Mouse (Mus musculus) liver, embryonic 16.5 days (tissue): ENCODE data around the gene Rab6a. TPM values are rescaled to one million over a fixed set of nuclear protein-coding genes. Genes with fewer than 3 reads are reported as not detected.

Experiments
- ATAC-seq: fragments of 200-750 bp; cut with Nextera tagmentation; 2 replicates; pipeline ENCODE4 v1.8.0; 2017; ENCODE audit warnings: low read depth, mild to moderate bottlenecking, moderate number of reproducible peaks, moderate library complexity
- H3K27ac ChIP-seq: fragments of 300-500 bp; sonication (generic); 2 replicates; pipeline ENCODE4 v1.5.1; 2014; ENCODE audit warnings: mild to moderate bottlenecking, low read length
- H3K27me3 ChIP-seq: fragments of 300-500 bp; sonication (generic); 2 replicates; pipeline ENCODE4 v1.6.1; 2014; ENCODE audit warnings: low read depth, low read length, mixed read lengths; ENCODE audit not compliant: control insufficient read depth, insufficient read depth
- H3K36me3 ChIP-seq: fragments of 300-500 bp; sonication (generic); 2 replicates; pipeline ENCODE4 v1.6.1; 2014; ENCODE audit warnings: mild to moderate bottlenecking; ENCODE audit not compliant: control insufficient read depth, insufficient read depth
- H3K4me1 ChIP-seq: fragments of 300-500 bp; sonication (generic); 2 replicates; pipeline ENCODE4 v1.6.1; 2014; ENCODE audit warnings: low read depth, low read length, mixed read lengths; ENCODE audit not compliant: control insufficient read depth
- H3K4me2 ChIP-seq: fragments of 300-500 bp; sonication (generic); 2 replicates; pipeline ENCODE4 v1.6.1; 2014; ENCODE audit warnings: low read depth, low read length, mixed read lengths
- H3K4me3 ChIP-seq: fragments of 300-500 bp; sonication (generic); 2 replicates; pipeline ENCODE4 v1.5.1; 2014; ENCODE audit warnings: low read depth, mild to moderate bottlenecking, low read length
- H3K9ac ChIP-seq: fragments of 300-500 bp; sonication (generic); 2 replicates; pipeline ENCODE4 v1.6.1; 2014; ENCODE audit warnings: low read depth, low read length
- H3K9me3 ChIP-seq: fragments of 300-500 bp; sonication (generic); replicated peaks from 2 replicates; pipeline ENCODE4 v1.6.1; 2016; ENCODE audit warnings: low read length; ENCODE audit not compliant: control insufficient read depth
- WGBS: fragments of 180-500 bp; shearing (Covaris S2); extraction: QIAGEN DNeasy Blood & Tissue Kit; methylation state at CpG from one replicate; pipeline ENCODE4 v1.1.7; 2014; ENCODE audit not compliant: insufficient replicate concordance; 5-methylcytosine and 5-hydroxymethylcytosine counted together
- polyA plus RNA-seq: library from polyadenylated mRNA; unstranded; fragments of >200 nt; fragmentation: Nextera tagmentation; extraction: Ambion mirVana; gene quantifications from 2 replicates; pipeline ENCODE4 v1.2.1, GENCODE M21; 2015

The Rab6a gene
- polyA plus RNA-seq, 1 experiment from 2014 or later, result 30.8 TPM

GRCm38 (mm10) chr7:100578794-100579193, 28.4 kb upstream of the Rab6a start:
- no peak for ATAC-seq
- Histone ChIP-seq H3K36me3 (no peaks in the 10 kb centered on the region), H3K27me3 (no peaks in the 10 kb centered on the region), H3K9ac (no peak overlapping the region), H3K4me2 (no peak overlapping the region), H3K4me3 (no peak overlapping the region), H3K4me1 (peaks cover 19% of the 10 kb centered on the region), H3K27ac (no peak overlapping the region), H3K9me3 (no peaks in the 10 kb centered on the region)
- WGBS, result 75% methylated on average over 2 of the region's 2 CpGs

GRCm38 (mm10) chr7:100582235-100582634, 25.0 kb upstream of the Rab6a start:
- 33% methylated on average over 7 of the region's 7 CpGs for WGBS
- Histone ChIP-seq H3K9me3 (no peaks in the 10 kb centered on the region), H3K27me3 (no peaks in the 10 kb centered on the region), H3K4me2 (peak overlapping the region; percentile 82), H3K36me3 (no peaks in the 10 kb centered on the region), H3K4me1 (peaks cover 17% of the 10 kb centered on the region), H3K27ac (no peak overlapping the region), H3K4me3 (peak overlapping the region; percentile 73), H3K9ac (peak overlapping the region; percentile 81)
- ATAC-seq, result no peak

GRCm38 (mm10) chr7:100582727-100583236, 24.4 kb upstream of the Rab6a start:
- ATAC-seq, result peak; percentile 95
- H3K27ac ChIP-seq, result peak overlapping the region; percentile 74
- no peaks in the 10 kb centered on the region for H3K27me3 ChIP-seq
- no peaks in the 10 kb centered on the region for H3K9me3 ChIP-seq
- peak overlapping the region; percentile 81 for H3K9ac ChIP-seq
- H3K4me2 ChIP-seq, result peak overlapping the region; percentile 82
- WGBS, result under 1% methylated on average over 31 of the region's 31 CpGs
- peaks cover 17% of the 10 kb centered on the region for H3K4me1 ChIP-seq
- no peaks in the 10 kb centered on the region for H3K36me3 ChIP-seq
- peak overlapping the region; percentile 73 for H3K4me3 ChIP-seq

- ATAC-seq, result no peak
- no peaks in the 10 kb centered on the region for H3K27me3 ChIP-seq
- H3K36me3 ChIP-seq, result no peaks in the 10 kb centered on the region
- H3K4me2 ChIP-seq, result no peak overlapping the region
- no peak overlapping the region for H3K9ac ChIP-seq
- H3K27ac ChIP-seq, result peak overlapping the region; percentile 20
- WGBS, result 53% methylated on average over 1 of the region's 1 CpGs
- H3K4me1 ChIP-seq, result peaks cover 9% of the 10 kb centered on the region
- H3K4me3 ChIP-seq, result no peak overlapping the region
- no peaks in the 10 kb centered on the region for H3K9me3 ChIP-seq
Observed at GRCm38 (mm10) chr7:100589816-100590215, 17.4 kb upstream of the Rab6a start.

- Histone ChIP-seq H3K9ac (peak overlapping the region; percentile 76), H3K4me2 (peak overlapping the region; percentile 78), H3K27me3 (no peaks in the 10 kb centered on the region), H3K27ac (peak overlapping the region; percentile 88), H3K36me3 (no peaks in the 10 kb centered on the region), H3K4me3 (peak overlapping the region; percentile 72), H3K9me3 (no peaks in the 10 kb centered on the region), H3K4me1 (peaks cover 9% of the 10 kb centered on the region)
- WGBS, result 35% methylated on average over 7 of the region's 7 CpGs
- no peak for ATAC-seq
Observed at GRCm38 (mm10) chr7:100590504-100590844, 16.7 kb upstream of the Rab6a start.

GRCm38 (mm10) chr7:100590845-100591521, 16.2 kb upstream of the Rab6a start:
- Histone ChIP-seq H3K9me3 (no peaks in the 10 kb centered on the region), H3K36me3 (no peaks in the 10 kb centered on the region), H3K4me3 (peak overlapping the region; percentile 72), H3K27ac (peak overlapping the region; percentile 88), H3K4me1 (peaks cover 9% of the 10 kb centered on the region), H3K9ac (peak overlapping the region; percentile 76), H3K4me2 (peak overlapping the region; percentile 78), H3K27me3 (no peaks in the 10 kb centered on the region)
- 1% methylated on average over 17 of the region's 20 CpGs for WGBS
- ATAC-seq, result peak; percentile 91

GRCm38 (mm10) chr7:100591522-100591852, 15.7 kb upstream of the Rab6a start:
- ATAC-seq, result no peak

GRCm38 (mm10) chr7:100593349-100593748, 13.9 kb upstream of the Rab6a start:
- H3K9me3 ChIP-seq, result no peaks in the 10 kb centered on the region
- H3K4me3 ChIP-seq, result no peak overlapping the region
- H3K9ac ChIP-seq, result no peak overlapping the region
- ATAC-seq, result no peak
- H3K27me3 ChIP-seq, result no peaks in the 10 kb centered on the region
- no peak overlapping the region for H3K27ac ChIP-seq
- no peak overlapping the region for H3K4me2 ChIP-seq
- peaks cover 9% of the 10 kb centered on the region for H3K4me1 ChIP-seq
- H3K36me3 ChIP-seq, result no peaks in the 10 kb centered on the region

More at GRCm38 (mm10) chr7:100591522-100591852, 15.7 kb upstream of the Rab6a start:
- H3K36me3 ChIP-seq, result no peaks in the 10 kb centered on the region
- H3K9ac ChIP-seq, result peak overlapping the region; percentile 76
- 7% methylated on average over 2 of the region's 2 CpGs for WGBS
- H3K4me2 ChIP-seq, result peak overlapping the region; percentile 78
- peaks cover 9% of the 10 kb centered on the region for H3K4me1 ChIP-seq
- no peaks in the 10 kb centered on the region for H3K27me3 ChIP-seq
- H3K27ac ChIP-seq, result peak overlapping the region; percentile 88; the same call in 1 of the 2 replicates
- no peaks in the 10 kb centered on the region for H3K9me3 ChIP-seq
- H3K4me3 ChIP-seq, result peak overlapping the region; percentile 72

- H3K27ac ChIP-seq, result no peak overlapping the region
- 46% methylated on average over 5 of the region's 5 CpGs for WGBS
- H3K9ac ChIP-seq, result no peak overlapping the region
Observed at GRCm38 (mm10) chr7:100600211-100600610, 7.0 kb upstream of the Rab6a start.

More at GRCm38 (mm10) chr7:100600211-100600610, 7.0 kb upstream of the Rab6a start:
- Histone ChIP-seq H3K36me3 (no peaks in the 10 kb centered on the region), H3K4me1 (no peaks in the 10 kb centered on the region), H3K27me3 (no peaks in the 10 kb centered on the region), H3K4me3 (no peak overlapping the region), H3K4me2 (no peak overlapping the region), H3K9me3 (no peaks in the 10 kb centered on the region)
- ATAC-seq, result no peak
